Mouse (Mus musculus) kidney, postnatal 10 days (tissue): ENCODE measurements around the gene Stfa3.
"Not testable (repeated sequence)": the region's sequence is repeated elsewhere in the genome, so short reads cannot be mapped to it uniquely, and the experiment has no call there.

Experiments
- DNase-seq: peaks from one replicate; pipeline ENCODE4 v3.0.0; 2021; ENCODE audit warnings: mixed read lengths

Stfa3 gene

DNA sequence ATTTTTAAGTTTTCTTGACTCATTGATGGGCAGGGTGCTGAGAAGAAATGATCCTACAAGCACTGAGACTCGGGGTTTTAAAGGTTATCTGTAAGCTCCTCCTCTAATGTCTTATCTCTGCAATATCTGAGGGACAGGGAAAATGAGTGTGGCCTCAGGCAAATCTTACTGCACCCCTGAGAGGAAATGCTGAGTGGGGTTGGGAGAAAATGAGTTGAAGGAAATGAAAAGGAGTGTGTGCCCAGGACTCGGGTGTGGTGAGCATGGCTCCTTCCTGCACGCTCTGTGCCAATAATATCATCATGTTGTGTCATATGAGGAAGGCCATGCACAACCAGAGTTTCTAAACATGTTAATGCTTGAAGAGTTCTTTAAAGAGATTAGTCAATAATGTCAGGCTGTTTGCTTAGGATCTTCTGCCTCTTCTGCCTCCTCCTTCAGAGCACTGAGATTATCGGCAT lies at the start of gene Stfa3:
Gene Stfa3 (minus strand): TSS at position 51 of the 461 bp plus-strand sequence.
- no peak for DNase-seq

DNA sequence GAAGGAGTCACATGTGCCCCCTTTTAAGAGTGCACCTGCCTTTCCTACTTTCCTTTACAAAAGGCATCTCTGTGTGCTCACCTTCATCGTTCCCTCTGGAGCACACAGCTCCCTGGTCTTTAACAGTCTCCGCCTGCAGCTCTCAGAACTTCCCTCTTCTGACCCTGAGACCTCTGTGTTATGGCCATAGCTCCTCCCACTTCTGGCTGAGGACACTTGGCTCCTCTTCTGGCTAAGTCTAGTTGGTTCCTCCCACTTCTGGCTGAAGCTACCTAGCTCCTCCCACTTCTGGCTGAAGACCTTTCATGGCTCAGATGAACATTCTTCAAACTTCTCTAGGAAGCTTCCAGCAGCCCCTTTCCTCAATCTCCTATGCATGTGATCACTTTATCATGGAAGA lies 47.1 kb upstream of the Stfa3 start:
- no peak for DNase-seq

DNA sequence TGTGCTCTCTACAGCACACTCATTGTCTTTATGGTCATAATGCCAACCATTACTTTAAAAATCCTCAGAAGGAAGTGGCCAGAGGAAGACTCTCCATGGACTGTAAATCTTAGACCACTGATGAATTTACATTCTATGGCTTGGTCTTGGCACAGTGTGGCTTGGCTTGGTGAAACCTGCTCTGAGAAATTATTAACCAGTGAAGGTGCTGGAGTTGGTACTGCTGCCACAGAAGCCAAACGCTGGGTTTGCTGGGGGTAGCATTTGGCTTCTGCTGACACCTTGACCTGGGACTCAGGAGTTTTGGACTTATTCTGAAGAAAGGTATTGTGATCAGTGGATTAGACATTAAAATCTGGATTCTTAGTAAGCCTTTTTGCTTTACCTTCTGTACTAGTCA lies 37.2 kb upstream of the Stfa3 start:
- DNase-seq = no peak

DNA sequence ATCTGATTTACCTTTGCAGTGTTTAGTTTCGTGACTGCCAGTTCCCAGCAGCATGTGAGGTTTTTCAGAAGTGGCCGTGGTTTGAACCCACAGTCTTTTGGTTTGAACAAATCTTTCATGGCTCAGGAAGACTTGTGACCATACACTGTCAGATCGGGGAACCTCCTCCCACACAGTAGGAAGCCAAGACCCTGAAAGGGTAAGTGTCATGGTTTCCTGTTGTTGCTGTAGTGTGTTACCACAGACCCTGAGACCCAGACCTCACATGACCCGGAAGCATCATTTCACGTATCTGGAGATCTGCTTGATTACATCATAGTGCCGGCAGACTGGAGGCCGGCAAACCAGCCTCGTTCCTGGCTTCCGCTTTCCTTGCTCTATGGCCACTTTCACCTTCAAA lies 21.7 kb upstream of the Stfa3 start:
- DNase-seq = no peak

DNA sequence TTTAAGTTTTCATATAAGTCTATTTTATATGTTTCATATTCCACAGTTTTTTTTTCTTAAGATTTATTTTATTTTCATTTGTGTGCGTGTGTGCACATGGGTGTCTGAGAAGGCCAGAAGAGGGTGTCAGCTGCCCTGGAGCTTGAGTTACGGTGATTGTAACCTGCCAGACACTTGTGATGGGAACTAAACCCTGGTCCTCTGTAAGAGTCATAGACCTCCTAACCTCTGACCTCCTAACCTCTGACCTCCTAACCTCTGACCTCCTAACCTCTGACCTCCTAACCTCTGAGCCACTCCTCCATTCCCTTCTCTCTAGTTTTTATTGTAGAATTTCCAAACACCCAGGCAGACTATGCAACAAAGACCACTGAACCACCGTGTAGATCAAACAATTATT lies 20.3 kb upstream of the Stfa3 start:
- no peak for DNase-seq

DNA sequence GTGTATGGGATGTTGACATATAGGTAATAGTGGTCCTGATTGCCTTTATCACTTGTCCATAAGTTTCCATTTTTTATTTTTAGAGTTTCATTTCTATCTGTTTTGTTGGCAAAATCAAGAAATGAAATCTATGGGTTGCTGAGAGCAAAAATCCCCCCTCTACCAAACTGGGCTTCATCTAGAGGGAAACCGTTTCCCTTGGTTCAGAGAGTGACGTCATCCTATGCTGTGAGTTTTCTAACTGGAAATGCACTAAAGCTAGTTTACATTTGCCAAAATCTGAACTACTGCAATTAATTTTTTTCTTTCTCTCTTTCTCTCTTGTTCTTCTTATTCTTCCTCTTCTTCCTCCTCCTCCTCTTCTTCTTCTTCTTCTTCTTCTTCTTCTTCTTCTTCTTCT lies 19.7 kb upstream of the Stfa3 start:
- no peak for DNase-seq

DNA sequence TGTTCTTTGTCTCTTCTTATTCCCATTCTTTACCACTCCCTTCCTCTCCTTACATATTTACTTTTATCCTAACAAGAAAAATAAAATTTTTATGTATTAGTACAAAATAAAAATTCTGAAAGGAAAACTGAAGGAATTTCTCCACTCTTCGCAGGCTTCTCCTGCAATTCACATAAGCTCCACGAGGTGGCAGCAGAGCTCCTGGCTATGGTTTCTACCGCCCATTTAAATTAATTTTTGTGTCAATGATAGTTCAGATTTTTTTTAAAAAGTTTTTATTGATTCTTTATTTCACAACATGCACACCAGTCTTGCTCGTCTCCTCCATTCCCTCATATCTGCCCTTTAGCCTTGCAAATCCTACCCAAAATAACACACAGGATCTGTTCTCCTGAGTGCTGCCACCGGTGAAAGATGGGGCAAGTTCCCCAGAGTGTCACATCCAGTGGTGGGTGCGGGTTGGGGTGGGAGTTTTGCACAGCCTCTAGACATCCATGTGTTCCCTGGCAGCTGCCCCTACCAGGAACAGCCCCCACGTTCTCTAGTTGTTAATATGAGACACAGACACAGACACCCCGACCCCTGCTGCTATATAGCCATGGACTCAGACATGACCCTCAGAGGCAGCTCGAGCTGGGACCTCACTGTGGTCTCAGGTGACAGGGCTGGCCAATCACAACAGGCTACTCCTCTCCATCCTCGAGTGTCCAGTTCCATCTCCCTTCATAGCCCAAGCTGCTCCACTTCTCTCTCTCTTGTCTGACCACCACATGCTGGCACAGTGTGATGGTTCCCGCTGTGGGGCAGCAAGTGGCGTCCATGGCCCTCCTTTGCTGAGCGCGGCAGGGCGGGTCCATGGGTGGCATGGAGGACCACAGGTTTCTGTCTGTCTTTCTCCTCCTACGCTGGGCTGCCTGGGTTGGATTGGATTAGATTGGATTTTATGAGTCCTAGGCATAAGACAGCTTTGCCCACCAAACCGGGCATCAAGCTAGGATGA lies 18.3 kb upstream of the Stfa3 start:
- peak; percentile 65 for DNase-seq

DNA sequence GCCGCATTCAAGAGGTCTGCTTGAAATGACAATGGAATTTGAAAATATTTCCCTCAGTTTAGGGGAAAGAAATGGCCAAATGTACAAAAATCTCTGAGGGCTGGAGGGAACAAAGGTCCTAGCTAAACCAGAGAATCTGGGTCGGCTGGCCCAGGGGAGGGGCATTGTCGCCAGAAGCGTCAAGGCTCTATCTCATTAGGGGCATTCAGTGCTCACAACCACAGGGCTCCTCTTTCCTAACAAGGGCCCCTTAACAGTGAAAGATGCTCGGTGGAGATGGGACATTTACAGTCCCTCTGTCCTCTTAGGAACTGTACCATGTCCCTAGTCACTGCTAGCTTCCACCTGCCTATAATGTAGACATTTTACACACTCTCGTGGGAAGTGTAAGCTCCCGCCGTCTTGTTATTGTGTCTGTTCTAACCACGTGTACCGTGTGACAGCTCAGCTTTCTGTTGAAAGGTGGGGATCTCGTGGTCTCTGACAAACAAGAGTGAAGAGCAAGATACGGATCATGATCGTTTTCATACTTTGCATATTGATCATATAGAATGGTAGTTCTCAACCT lies 16.0 kb upstream of the Stfa3 start:
- no peak for DNase-seq

DNA sequence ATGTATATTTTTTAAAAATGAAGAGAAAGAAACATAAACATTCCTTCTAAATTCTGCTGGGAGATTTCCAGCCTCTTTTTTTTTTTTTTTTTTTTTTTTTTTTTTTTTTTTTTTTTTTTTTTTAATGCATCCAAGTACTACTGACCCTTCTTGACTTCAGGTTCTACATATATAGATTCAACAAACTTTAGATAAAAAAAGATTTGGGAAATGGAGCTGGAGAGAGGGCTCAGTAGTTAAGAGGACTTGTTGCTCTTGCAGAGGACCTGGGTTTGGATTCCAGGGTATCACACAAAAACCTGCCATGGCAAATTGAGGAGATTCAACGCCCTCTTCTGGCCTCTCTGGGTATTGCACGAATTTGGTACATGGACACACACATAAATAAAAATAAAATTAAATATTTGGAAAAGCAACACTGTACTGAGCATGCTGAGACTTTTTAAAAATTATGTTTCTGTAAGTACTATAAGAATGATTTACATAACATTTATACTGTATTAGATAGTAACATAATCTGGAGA lies 14.8 kb upstream of the Stfa3 start:
- DNase-seq = peak; percentile 45

DNA sequence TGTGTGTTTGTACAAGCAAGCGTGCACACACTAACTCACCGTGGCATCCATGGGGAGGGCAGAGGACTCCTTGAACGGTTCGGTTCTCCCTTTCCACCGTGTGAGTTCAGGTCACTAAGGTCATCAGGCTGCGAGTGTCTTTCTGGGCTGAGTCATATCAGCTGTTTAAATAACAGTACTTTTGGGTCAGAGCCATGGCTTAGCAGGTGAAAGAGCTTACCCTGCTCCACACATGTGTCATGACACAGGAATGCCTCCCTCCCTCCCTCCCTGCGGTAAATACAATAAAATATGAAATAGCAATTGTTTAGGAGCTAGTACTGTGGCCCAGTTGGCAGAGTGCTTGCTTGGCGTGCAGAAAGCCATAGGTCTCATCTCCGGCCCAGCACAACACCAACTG lies 14.2 kb upstream of the Stfa3 start:
- DNase-seq = no peak

DNA sequence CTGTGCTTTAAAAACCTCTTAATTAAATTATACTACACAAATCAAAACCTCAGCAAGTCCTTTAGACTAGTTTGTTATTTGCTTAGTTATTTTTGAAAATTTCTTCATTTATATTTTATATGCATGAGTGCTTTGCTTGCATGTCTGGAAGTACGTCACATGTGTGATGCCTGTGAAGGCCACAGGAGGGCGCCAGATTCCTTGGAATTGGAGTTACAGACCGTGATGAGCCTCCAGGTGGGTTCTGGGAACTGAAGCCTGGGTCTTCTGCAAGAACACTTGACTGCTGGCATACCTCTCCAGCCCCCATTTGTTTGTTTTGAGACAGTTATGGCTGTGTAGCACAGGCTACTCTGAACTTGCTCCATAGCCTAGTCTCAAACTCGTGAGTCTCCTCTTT lies 13.7 kb upstream of the Stfa3 start:
- DNase-seq = peak; percentile 16

DNA sequence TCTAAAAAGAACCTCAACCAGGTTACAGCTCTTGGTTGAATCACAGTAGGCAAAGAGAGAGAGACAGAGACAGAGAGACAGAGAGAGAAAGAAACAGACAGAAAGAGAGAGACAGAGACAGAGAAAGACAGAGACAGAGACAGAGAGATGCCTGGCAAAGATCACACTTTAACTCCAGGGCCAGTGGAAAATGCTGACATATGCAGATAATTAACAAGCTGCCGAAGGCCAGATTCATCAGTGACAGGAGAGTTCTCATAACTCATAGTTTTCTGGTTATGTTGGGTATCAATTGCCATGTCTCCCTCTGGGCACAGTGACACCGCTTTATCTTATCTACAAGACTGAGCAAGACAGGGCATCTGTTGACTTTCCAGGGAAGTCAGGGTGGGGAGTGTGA lies 12.7 kb upstream of the Stfa3 start:
- DNase-seq = no peak

DNA sequence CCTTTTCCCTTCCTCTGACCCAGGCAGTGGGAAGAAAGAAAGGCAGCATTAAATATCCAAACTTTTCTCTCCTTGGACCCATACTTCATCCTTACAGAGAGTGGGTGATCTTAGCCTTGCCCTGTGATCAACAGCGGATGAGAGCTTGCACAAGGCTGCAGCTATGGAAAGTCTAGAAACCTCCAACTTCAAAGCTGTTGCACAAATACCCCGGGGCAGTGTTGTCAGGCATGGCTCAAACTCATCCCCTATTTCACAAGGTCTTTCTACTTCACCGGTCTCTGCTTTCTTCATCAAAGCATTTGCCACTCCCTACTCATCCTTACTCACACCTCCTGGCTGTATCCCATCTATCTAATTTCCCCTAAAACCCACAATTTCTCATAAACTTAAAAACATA lies 10.2 kb upstream of the Stfa3 start:
- DNase-seq = no peak

DNA sequence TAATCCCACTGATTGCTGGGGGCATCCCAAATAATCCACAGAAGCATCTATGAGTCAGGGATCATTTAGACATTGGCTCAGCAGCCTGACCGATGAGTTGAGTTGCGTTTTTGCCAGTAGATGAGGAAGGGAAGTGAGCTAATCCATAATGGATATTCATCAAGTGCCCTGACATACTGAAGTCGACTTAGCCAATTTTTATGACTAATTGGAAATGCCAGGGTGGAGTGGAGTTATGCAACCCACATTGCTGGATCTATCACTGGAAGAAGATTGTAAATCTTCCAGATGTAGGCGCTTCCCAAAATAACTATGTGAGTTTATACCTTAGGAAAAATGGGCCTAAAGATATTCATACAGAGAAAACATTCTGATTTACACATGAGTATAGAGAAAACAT lies 8.9 kb upstream of the Stfa3 start:
- DNase-seq = no peak

DNA sequence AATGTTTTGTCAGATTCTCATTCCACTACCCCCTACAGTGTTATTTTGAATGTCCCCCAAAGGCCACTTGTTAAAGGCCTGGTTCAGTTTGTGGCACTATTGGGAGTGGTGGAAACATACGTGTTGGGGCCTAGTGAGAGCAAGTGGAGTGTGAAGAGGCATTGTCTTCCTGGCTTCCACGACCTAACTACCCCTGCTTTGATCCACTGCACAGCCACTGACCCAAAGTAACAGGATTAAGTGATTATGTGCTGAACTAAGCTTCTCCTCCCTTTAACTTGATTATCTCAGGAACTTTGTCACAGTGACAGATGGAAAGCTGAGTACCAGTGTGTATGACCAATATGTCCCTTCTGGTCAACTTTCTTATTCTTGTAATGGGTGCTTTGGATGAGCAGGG lies 5.2 kb upstream of the Stfa3 start:
- DNase-seq = no peak

DNA sequence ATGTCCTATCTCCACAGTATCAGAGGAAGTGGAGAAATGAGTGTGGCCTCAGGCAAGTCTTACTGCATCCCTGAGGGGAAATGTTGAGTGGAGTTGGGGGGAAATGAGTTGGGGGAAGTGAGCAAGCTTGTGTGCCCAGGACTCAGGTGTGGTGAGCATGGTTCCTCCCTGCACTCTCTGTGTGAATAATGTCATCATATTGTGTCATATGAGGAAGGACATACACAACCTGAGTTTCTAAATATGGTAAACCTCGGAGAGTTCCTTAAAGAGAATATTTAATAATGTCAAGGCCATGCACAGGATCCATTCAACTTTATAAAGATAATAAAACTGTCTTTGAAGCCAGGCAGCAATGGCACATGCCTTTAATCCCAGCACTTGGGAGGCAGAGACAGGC lies 34.2 kb downstream of the Stfa3 start:
- DNase-seq = not testable (repeated sequence)

DNA sequence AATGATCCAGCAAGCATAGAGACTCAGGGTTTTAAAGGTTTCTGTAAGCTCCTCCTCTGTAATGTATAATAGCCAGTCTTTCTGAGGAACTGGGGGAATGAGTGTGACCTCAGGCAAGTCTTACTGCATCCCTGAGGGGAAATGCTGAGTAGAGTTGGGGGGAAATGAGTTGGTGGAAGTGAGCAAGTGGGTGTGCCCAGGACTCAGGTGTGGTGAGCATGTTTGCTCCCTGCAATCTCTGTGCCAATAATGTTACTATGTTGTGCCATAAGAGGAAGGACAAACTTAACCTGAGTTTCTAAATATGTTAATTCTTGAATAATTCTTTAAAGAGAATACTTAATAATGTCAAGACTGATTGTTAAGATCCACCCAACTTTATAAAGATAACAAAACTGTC lies 46.8 kb downstream of the Stfa3 start, which contains the start of gene Stfa2:
Gene Stfa2 (minus strand): TSS at position 101 of the 400 bp plus-strand sequence.
- no peak for DNase-seq
